Mouse (Mus musculus) embryonic fibroblast, embryonic 13.5 days (primary cell): ENCODE measurements around the gene Hyal4.

ENCODE experiments used
- CTCF ChIP-seq: IDR thresholded peaks from 2 replicates; pipeline ENCODE4 v1.5.1; 2011; ENCODE audit warnings: mild to moderate bottlenecking, control low read depth, low read length, moderate library complexity, borderline replicate concordance; ENCODE audit not compliant: insufficient read depth
- POLR2A ChIP-seq: IDR thresholded peaks from 2 replicates; pipeline ENCODE4 v1.6.1; 2011; ENCODE audit warnings: low read depth, mild to moderate bottlenecking, control low read depth, low read length, moderate library complexity

DNA sequence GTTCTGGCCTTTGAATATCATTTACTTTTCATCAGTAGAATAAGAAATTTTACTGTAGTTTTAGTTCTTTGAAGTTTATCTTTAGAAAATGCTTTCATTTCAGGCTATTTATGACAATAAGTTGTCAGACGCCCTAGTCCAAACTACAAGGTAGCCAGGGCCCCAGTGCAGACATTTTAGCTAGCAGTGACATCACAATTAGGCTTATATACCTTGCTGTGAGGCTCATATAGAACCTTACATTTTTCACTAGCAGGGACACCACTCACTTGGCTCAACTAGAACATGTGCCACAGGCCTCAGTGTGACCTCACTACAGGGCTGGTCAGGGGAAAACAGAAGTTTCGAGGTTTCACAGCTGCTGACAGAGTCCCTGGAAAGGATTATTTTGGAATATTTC is 40.6 kb upstream of the Hyal4 start:
- TF ChIP-seq CTCF, result no peak
- TF ChIP-seq POLR2A, result no peak
